Mouse (Mus musculus): ENCODE data around the gene Ggt5.

- TF ChIP-seq CTCF (IDR thresholded peaks at IDR 0.05; ENCODE audit: control insufficient read depth, insufficient read depth, low read length) (no peak), POLR2A (IDR thresholded peaks at IDR 0.05; ENCODE audit: borderline replicate concordance, control insufficient read depth, low read depth, low read length) (no peak)
These were observed at the start of gene Ggt5 for GRCm38 (mm10) chr10:75589129-75589528.

All from bone marrow, adult 2 months (tissue).